Mouse (Mus musculus): ENCODE data around the gene Eef1g. TPM values are rescaled to one million over a fixed set of nuclear protein-coding genes. Genes with fewer than 3 reads are reported as not detected.

The Eef1g gene
- polyA plus RNA-seq, 1 experiment from 2014 or later: 550 TPM

DNA sequence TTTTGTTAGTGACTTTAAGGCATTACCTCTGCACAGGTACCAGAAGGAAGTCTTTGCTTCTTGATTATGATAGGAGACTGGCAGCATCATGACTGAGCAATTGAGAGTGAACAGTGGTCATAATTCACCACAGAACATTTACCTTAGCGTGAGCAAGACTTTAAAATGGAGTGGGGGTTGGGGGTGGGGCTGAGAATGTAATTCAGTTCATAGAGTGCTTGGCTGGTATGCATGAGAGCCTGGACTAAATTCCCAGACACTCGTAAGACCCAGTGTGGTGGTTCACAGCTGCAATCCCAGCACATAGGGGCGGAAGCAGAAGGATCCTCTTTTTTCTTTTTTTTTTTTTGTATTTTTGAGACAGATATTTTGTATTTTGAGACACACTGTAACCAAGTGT, 52.5 kb downstream of the Eef1g start:
- H3K4me1 ChIP-seq: no peaks in the 10 kb centered on the region
- 92% methylated on average over 3 of the region's 3 CpGs for WGBS
- DNase-seq (ENCODE audit: low spot score): no peak
- H3K4me3 ChIP-seq: no peak overlapping the region
- no peaks in the 10 kb centered on the region for H3K9me3 ChIP-seq
- no peak overlapping the region for H3K27ac ChIP-seq (replicated peaks)
- no peaks in the 10 kb centered on the region for H3K27me3 ChIP-seq (replicated peaks; ENCODE audit: low read depth, poor library complexity, severe bottlenecking)
- H3K36me3 ChIP-seq (replicated peaks): peaks cover 28% of the 10 kb centered on the region

DNA sequence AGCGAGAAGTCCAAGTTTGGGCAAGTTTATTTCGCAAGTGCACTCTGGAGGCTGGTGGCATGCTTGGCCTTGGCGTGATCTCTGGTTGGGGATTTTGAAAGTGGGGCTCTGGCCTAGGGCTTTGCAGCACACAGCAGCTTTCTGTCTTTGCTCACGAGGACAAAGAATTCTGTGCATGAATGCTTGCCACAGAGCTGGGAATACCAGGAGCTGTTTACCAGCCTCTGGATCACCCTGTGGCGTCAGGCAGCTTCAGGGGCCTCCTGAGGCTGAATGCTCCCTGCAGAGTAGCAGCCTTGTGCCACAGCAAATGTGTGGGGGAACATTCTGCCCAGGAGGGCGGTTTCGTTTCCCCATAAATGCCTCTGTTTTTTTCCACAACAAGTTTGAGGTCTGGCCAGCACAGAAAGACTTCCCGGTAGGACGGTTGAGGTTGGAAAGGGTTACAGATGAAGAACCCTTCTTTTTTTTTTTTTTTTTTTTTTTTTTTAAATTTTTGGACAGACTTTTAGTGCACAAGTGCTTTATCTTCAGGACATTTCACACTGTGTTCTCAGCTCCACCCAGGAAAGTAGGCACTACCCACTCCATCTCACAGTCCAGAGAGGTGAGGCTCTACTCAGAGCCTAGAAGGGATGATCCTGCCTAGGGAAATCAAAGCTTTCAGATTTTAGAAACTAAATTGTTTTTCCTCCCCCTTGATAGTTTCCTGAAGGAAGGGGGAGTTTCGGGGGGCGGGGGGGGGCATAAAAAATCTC, 56.4 kb downstream of the Eef1g start:
- no peak for DNase-seq (ENCODE audit: low spot score)
- no peaks in the 10 kb centered on the region for H3K27me3 ChIP-seq (replicated peaks; ENCODE audit: low read depth, poor library complexity, severe bottlenecking)
- WGBS: 60% methylated on average over 11 of the region's 11 CpGs
- no peak overlapping the region for H3K4me3 ChIP-seq
- no peak overlapping the region for H3K27ac ChIP-seq (replicated peaks)
- peaks cover 8% of the 10 kb centered on the region for H3K4me1 ChIP-seq
- no peaks in the 10 kb centered on the region for H3K9me3 ChIP-seq
- H3K36me3 ChIP-seq (replicated peaks): peaks cover under 1% of the 10 kb centered on the region; the same call in 1 of the 2 replicates

GRCm38 (mm10) chr19:9025562-9026257, 58.9 kb downstream of the Eef1g start:
- H3K9me3 ChIP-seq: no peaks in the 10 kb centered on the region
- H3K4me3 ChIP-seq: no peak overlapping the region
- WGBS: 89% methylated on average over 5 of the region's 5 CpGs
- no peak for DNase-seq (ENCODE audit: low spot score)
- no peaks in the 10 kb centered on the region for H3K36me3 ChIP-seq (replicated peaks)
- H3K4me1 ChIP-seq: peaks cover 8% of the 10 kb centered on the region
- H3K27ac ChIP-seq (replicated peaks): no peak overlapping the region
- no peaks in the 10 kb centered on the region for H3K27me3 ChIP-seq (replicated peaks; ENCODE audit: low read depth, poor library complexity, severe bottlenecking)

- WGBS: 89% methylated on average over 4 of the region's 4 CpGs
- Histone ChIP-seq H3K27ac (replicated peaks) (no peak overlapping the region), H3K36me3 (replicated peaks) (no peaks in the 10 kb centered on the region), H3K9me3 (no peaks in the 10 kb centered on the region), H3K4me3 (no peak overlapping the region), H3K27me3 (replicated peaks; ENCODE audit: low read depth, poor library complexity, severe bottlenecking) (no peaks in the 10 kb centered on the region), H3K4me1 (peaks cover 8% of the 10 kb centered on the region)
- no peak for DNase-seq (ENCODE audit: low spot score)
These were observed 59.8 kb downstream of the Eef1g start for GRCm38 (mm10) chr19:9026634-9027033.

DNA sequence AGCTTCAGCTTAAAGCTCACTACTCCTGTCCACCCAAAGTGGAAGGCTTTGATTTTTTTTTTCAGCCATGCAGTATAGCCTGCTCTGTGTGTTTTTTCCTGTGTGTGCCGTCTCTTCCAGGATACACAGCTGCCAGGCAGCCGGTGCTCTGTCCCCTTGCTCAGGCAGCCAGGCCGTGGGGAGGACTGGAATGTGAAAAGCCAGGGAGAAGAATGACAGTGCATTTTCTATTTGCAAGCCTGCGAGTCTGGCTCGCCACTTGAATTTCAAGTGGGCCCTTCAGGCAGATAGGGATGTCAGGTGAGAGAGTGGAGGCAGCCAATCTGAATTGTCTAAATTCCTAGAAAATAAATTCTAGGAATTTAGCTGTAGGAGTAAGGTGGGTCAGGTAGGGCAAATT, 61.0 kb downstream of the Eef1g start:
- Histone ChIP-seq H3K27ac (replicated peaks) (no peak overlapping the region), H3K4me1 (peaks cover 10% of the 10 kb centered on the region), H3K36me3 (replicated peaks) (no peaks in the 10 kb centered on the region), H3K9me3 (no peaks in the 10 kb centered on the region), H3K4me3 (no peak overlapping the region), H3K27me3 (replicated peaks; ENCODE audit: low read depth, poor library complexity, severe bottlenecking) (no peaks in the 10 kb centered on the region)
- peak; percentile 44 for DNase-seq (ENCODE audit: low spot score)
- WGBS: 40% methylated on average over 5 of the region's 5 CpGs

Other genes with a start within 250 kb of the Eef1g start
- gene Slc3a2, start 243.7 kb upstream of the Eef1g start, polyA plus RNA-seq (2016; fragmentation: Nextera tagmentation; extraction: Ambion mirVana): 125 and 127 TPM in 2 replicates
- gene Wdr74, start 231.2 kb upstream of the Eef1g start, polyA plus RNA-seq (2016; fragmentation: Nextera tagmentation; extraction: Ambion mirVana): 117 and 127 TPM in 2 replicates
- 3.4 and 3.5 TPM in 2 replicates for gene 1700092M07Rik, start 226.3 kb upstream of the Eef1g start, polyA plus RNA-seq (2016; fragmentation: Nextera tagmentation; extraction: Ambion mirVana)
- gene Stx5a, start 225.6 kb upstream of the Eef1g start, polyA plus RNA-seq (2016; fragmentation: Nextera tagmentation; extraction: Ambion mirVana): 97.0 and 108 TPM in 2 replicates
- 254 and 269 TPM in 2 replicates for gene Nxf1, start 210.0 kb upstream of the Eef1g start, polyA plus RNA-seq (2016; fragmentation: Nextera tagmentation; extraction: Ambion mirVana)
- 179 and 185 TPM in 2 replicates for gene Tmem223, start 196.0 kb upstream of the Eef1g start, polyA plus RNA-seq (2016; fragmentation: Nextera tagmentation; extraction: Ambion mirVana)
- 43.4 and 46.7 TPM in 2 replicates for gene Tmem179b, start 192.6 kb upstream of the Eef1g start, polyA plus RNA-seq (2016; fragmentation: Nextera tagmentation; extraction: Ambion mirVana)
- gene Taf6l, start 180.6 kb upstream of the Eef1g start, polyA plus RNA-seq (2016; fragmentation: Nextera tagmentation; extraction: Ambion mirVana): 44.7 and 46.3 TPM in 2 replicates
- gene Polr2g, start 168.5 kb upstream of the Eef1g start, polyA plus RNA-seq (2016; fragmentation: Nextera tagmentation; extraction: Ambion mirVana): 193 and 205 TPM in 2 replicates
- 6.5 and 6.9 TPM in 2 replicates for gene Zbtb3, start 164.5 kb upstream of the Eef1g start, polyA plus RNA-seq (2016; fragmentation: Nextera tagmentation; extraction: Ambion mirVana)
- gene Ttc9c, start 147.7 kb upstream of the Eef1g start, polyA plus RNA-seq (2016; fragmentation: Nextera tagmentation; extraction: Ambion mirVana): 83.8 and 85.6 TPM in 2 replicates
- gene Hnrnpul2, start 147.0 kb upstream of the Eef1g start, polyA plus RNA-seq (2016; fragmentation: Nextera tagmentation; extraction: Ambion mirVana): 4.8 and 5.0 TPM in 2 replicates
- not detected in 2 replicates for gene AC129217.1, start 137.3 kb upstream of the Eef1g start, polyA plus RNA-seq (2016; fragmentation: Nextera tagmentation; extraction: Ambion mirVana)
- 41.4 and 44.6 TPM in 2 replicates for gene Bscl2, start 129.6 kb upstream of the Eef1g start, polyA plus RNA-seq (2016; fragmentation: Nextera tagmentation; extraction: Ambion mirVana)
- 29.3 and 32.0 TPM in 2 replicates for gene Gng3, start 127.8 kb upstream of the Eef1g start, polyA plus RNA-seq (2016; fragmentation: Nextera tagmentation; extraction: Ambion mirVana)
- 0.55 and 0.57 TPM in 2 replicates for gene Lrrn4cl, start 116.3 kb upstream of the Eef1g start, polyA plus RNA-seq (2016; fragmentation: Nextera tagmentation; extraction: Ambion mirVana)
- 218 and 220 TPM in 2 replicates for gene Ubxn1, start 95.5 kb upstream of the Eef1g start, polyA plus RNA-seq (2016; fragmentation: Nextera tagmentation; extraction: Ambion mirVana)
- gene Uqcc3, start 86.1 kb upstream of the Eef1g start, polyA plus RNA-seq (2016; fragmentation: Nextera tagmentation; extraction: Ambion mirVana): 59.0 and 62.0 TPM in 2 replicates
- gene Lbhd1, start 83.3 kb upstream of the Eef1g start, polyA plus RNA-seq (2016; fragmentation: Nextera tagmentation; extraction: Ambion mirVana): 115 and 118 TPM in 2 replicates
- gene Gm49403, start 83.1 kb upstream of the Eef1g start, polyA plus RNA-seq (2016; fragmentation: Nextera tagmentation; extraction: Ambion mirVana): not detected in 2 replicates
- 159 and 167 TPM in 2 replicates for gene 1810009A15Rik, start 78.2 kb upstream of the Eef1g start, polyA plus RNA-seq (2016; fragmentation: Nextera tagmentation; extraction: Ambion mirVana)
- 0.59 and 0.96 TPM in 2 replicates for gene Gm49416, start 78.1 kb upstream of the Eef1g start, polyA plus RNA-seq (2016; fragmentation: Nextera tagmentation; extraction: Ambion mirVana)
- 59.0 and 60.9 TPM in 2 replicates for gene Ints5, start 74.0 kb upstream of the Eef1g start, polyA plus RNA-seq (2016; fragmentation: Nextera tagmentation; extraction: Ambion mirVana)
- 116 TPM in 2 replicates for gene Ganab, start 69.0 kb upstream of the Eef1g start, polyA plus RNA-seq (2016; fragmentation: Nextera tagmentation; extraction: Ambion mirVana)
- gene B3gat3, start 46.7 kb upstream of the Eef1g start, polyA plus RNA-seq (2016; fragmentation: Nextera tagmentation; extraction: Ambion mirVana): 46.7 and 47.3 TPM in 2 replicates
- gene Rom1, start 37.7 kb upstream of the Eef1g start, polyA plus RNA-seq (2016; fragmentation: Nextera tagmentation; extraction: Ambion mirVana): 3.1 and 3.8 TPM in 2 replicates
- 28.9 and 30.1 TPM in 2 replicates for gene Eml3, start 37.5 kb upstream of the Eef1g start, polyA plus RNA-seq (2016; fragmentation: Nextera tagmentation; extraction: Ambion mirVana)
- gene Mta2, start 25.2 kb upstream of the Eef1g start, polyA plus RNA-seq (2016; fragmentation: Nextera tagmentation; extraction: Ambion mirVana): 212 and 216 TPM in 2 replicates
- 45.2 and 47.8 TPM in 2 replicates for gene Tut1, start 13.2 kb upstream of the Eef1g start, polyA plus RNA-seq (2016; fragmentation: Nextera tagmentation; extraction: Ambion mirVana)
- gene Ahnak, start 22.2 kb downstream of the Eef1g start, polyA plus RNA-seq (2016; fragmentation: Nextera tagmentation; extraction: Ambion mirVana): 9.3 and 10.0 TPM in 2 replicates
- gene Scgb1a1, start 120.9 kb downstream of the Eef1g start, polyA plus RNA-seq (2016; fragmentation: Nextera tagmentation; extraction: Ambion mirVana): not detected in 2 replicates
- 15.6 and 18.4 TPM in 2 replicates for gene Asrgl1, start 168.6 kb downstream of the Eef1g start, polyA plus RNA-seq (2016; fragmentation: Nextera tagmentation; extraction: Ambion mirVana)

Measured in embryonic facial prominence, embryonic 10.5 days (tissue).